In the genomic region with DNA sequence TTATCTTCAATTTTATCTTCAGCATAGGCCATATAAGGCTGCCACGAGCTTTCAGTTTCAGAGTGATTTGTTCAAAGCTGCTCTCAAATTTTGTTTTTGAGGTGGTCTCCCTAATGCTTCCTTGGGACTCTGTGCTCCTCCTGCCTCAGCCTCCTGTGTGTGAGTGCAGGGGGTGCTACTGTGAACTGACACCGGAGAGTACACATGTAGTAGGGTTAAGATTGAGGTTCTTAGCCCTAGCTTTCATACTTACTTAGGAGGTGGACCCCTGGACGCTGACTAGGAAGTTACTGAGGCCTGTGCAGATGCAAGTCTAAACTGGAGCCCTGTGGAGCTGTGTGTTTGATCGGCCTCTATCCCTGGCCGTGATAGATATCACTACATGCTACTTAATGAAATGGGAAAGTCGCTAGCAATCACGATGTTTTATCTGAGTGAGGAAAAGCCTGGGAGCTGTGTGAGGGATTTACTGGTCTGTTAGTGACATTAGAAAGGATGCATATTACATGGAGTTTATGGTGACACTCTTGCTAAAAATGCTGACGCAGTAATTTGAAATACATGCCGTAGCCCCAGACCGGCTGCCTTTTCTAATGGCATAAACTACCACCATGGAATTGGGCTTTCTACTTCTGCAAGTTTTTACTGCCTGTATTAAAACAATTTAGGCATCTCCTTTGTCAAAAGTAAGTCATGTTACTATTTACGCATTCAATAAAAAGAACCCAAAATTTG, we compare ENCODE assay signal across 8 mouse cellular contexts. TPM values are rescaled to one million over a fixed set of nuclear protein-coding genes. Genes with fewer than 3 reads are reported as not detected.
A peak's percentile ranks its signal among the peaks of the same experiment; 100 is the strongest.
DNase-seq lines count a peak whose midpoint lies in the region; ATAC-seq and TF ChIP-seq lines count a peak whose summit lies in the region.

No protein-coding gene starts in this region.

- H3K36me3 ChIP-seq in thymus, adult 2 months (ENCODE audit: control insufficient read depth, insufficient read depth, low read length), result no peaks in the 10 kb centered on the region; the same call in 1 of the 2 replicates
- peaks cover 2% of the 10 kb centered on the region; the same call in 1 of the 2 replicates for H3K36me3 ChIP-seq in stomach, postnatal 0 days (ENCODE audit: control insufficient read depth, insufficient read depth, low read length)

- peak overlapping the region; percentile 80 for H3K4me3 ChIP-seq in thymus, adult 2 months (ENCODE audit: control insufficient read depth, insufficient read depth, low read length)
- peak overlapping the region; percentile 86 for H3K4me3 ChIP-seq in stomach, postnatal 0 days (ENCODE audit: low read depth, low read length)

- 44% methylated on average over 11 of the region's 11 CpGs for WGBS in thymus, adult 2 months
- 63% methylated on average over 11 of the region's 11 CpGs for WGBS in stomach, postnatal 0 days

- no peak for TF ChIP-seq CTCF in thymus, adult 2 months (IDR thresholded peaks at IDR 0.05; ENCODE audit: borderline replicate concordance, control insufficient read depth, extremely low read depth, insufficient read depth, low read length, poor library complexity)
- TF ChIP-seq CTCF in stomach, postnatal 0 days (IDR thresholded peaks at IDR 0.05; ENCODE audit: low read depth), result no peak

- TF ChIP-seq POLR2A in thymus, adult 2 months (IDR thresholded peaks at IDR 0.05; ENCODE audit: control insufficient read depth, extremely low read depth, insufficient read depth, low read length, poor library complexity), result no peak

- ATAC-seq in stomach, postnatal 0 days (ENCODE audit: low FRiP score, low TSS enrichment), result no peak
- ATAC-seq in cerebellum, adult (ENCODE audit: insufficient number of reproducible peaks, low FRiP score, low TSS enrichment), result no peak

- no peak for TF ChIP-seq EP300 in stomach, postnatal 0 days (optimal IDR thresholded peaks at IDR 0.05)

- H3K27ac ChIP-seq in thymus, adult 2 months (ENCODE audit: control insufficient read depth, insufficient read depth, low read length), result peak overlapping the region; percentile 43; the same call in 1 of the 2 replicates
- peak overlapping the region; percentile 100; the same call in 1 of the 2 replicates for H3K27ac ChIP-seq in stomach, postnatal 0 days (replicated peaks)

- no peaks in the 10 kb centered on the region for H3K27me3 ChIP-seq in thymus, adult 2 months (ENCODE audit: control insufficient read depth, insufficient read depth, low read length)
- H3K27me3 ChIP-seq in stomach, postnatal 0 days (ENCODE audit: control insufficient read depth, insufficient read depth, low read length), result no peaks in the 10 kb centered on the region

- H3K4me2 ChIP-seq in stomach, postnatal 0 days (replicated peaks; ENCODE audit: low read depth), result peak overlapping the region; percentile 79

- peak overlapping the region; percentile 99 for H3K9ac ChIP-seq in stomach, postnatal 0 days (ENCODE audit: low read length)

- DNase-seq in cerebellum, adult 9-10 months, result peak; percentile 25
- DNase-seq in cerebellum, postnatal 14 days, result no peak
- DNase-seq in thymus, adult 2 months, result no peak
- no peak for DNase-seq in thymus, adult 18-20 months
- peak; percentile 29 for DNase-seq in liver
- DNase-seq in stomach, postnatal 0 days (ENCODE audit: low spot score), result no peak
- no peak for DNase-seq in gastrocnemius, postnatal 4 days (ENCODE audit: low spot score in 2 of 2)

- peaks cover 35% of the 10 kb centered on the region for H3K4me1 ChIP-seq in thymus, adult 2 months (replicated peaks; ENCODE audit: control insufficient read depth, insufficient read depth, low read length)
- H3K4me1 ChIP-seq in stomach, postnatal 0 days (replicated peaks; ENCODE audit: control insufficient read depth, insufficient read depth), result no peaks in the 10 kb centered on the region; the same call in 1 of the 2 replicates

- no peaks in the 10 kb centered on the region for H3K9me3 ChIP-seq in stomach, postnatal 0 days (ENCODE audit: control insufficient read depth, low read length)

RNA-seq across cellular contexts. Expression of a gene that starts 2.0 kb away (rescaled TPM):
- polyA plus RNA-seq in thymus, adult 2 months (2012; rRNA removed), result 146 and 150 TPM in 2 replicates
- polyA plus RNA-seq in stomach, postnatal 0 days (2015; fragmentation: Nextera tagmentation; extraction: Ambion mirVana), result 74.7 and 75.4 TPM in 2 replicates
- total RNA-seq in gastrocnemius, postnatal 4 days (2021), result 100 to 1,000 TPM; 102 to 108 TPM

RNA-seq across cellular contexts. Expression of a gene that starts 32.1 kb away (rescaled TPM):
- 4.2 and 4.7 TPM in 2 replicates for polyA plus RNA-seq in thymus, adult 2 months (2012; rRNA removed)
- 0.19 and 0.25 TPM in 2 replicates for polyA plus RNA-seq in stomach, postnatal 0 days (2015; fragmentation: Nextera tagmentation; extraction: Ambion mirVana)
- total RNA-seq in gastrocnemius, postnatal 4 days (2021), result under 1 TPM in 1 of 2 experiments, not detected in 1; 0.39 TPM

RNA-seq across cellular contexts. Expression of a gene that starts 32.1 kb away (rescaled TPM):
- polyA plus RNA-seq in thymus, adult 2 months (2012; rRNA removed), result 1.3 and 1.6 TPM in 2 replicates
- polyA plus RNA-seq in stomach, postnatal 0 days (2015; fragmentation: Nextera tagmentation; extraction: Ambion mirVana), result 0.21 and 0.39 TPM in 2 replicates
- under 1 TPM; 0.34 TPM for total RNA-seq in gastrocnemius, postnatal 4 days (2021)

Comparison
In these comparisons a context has a peak if more than half of its experiments do, and no peak if none do; other contexts are left out.
1. DNase-seq: peak in cerebellum, adult 9-10 months (single experiment) and liver (single experiment); none in cerebellum, postnatal 14 days (0 of 2), thymus, adult 2 months (single experiment), thymus, adult 18-20 months (0 of 2), stomach, postnatal 0 days (single experiment) and gastrocnemius, postnatal 4 days (0 of 2).